Mouse (Mus musculus): Measurements from ENCODE around the gene Cd27.

- TF ChIP-seq CTCF (IDR thresholded peaks at IDR 0.05; ENCODE audit: low read depth): peak; percentile 48
- no peak for TF ChIP-seq EP300 (optimal IDR thresholded peaks at IDR 0.05)
These were observed 47.4 kb upstream of the Cd27 start for GRCm38 (mm10) chr6:125284250-125284649.

Data from stomach, postnatal 0 days (tissue).